Mouse (Mus musculus): ENCODE results near the gene Zfp326.
"Not testable (repeated sequence)": the region's sequence is repeated elsewhere in the genome, so short reads cannot be mapped to it uniquely, and the experiment has no call there.

Gene Zfp326

GRCm38 (mm10) chr5:105876068-105876924, at the start of gene Zfp326:
Gene Zfp326, plus strand, starts transcription at chr5:105876565.
- peak; percentile 91 to 93 for DNase-seq

GRCm38 (mm10) chr5:105826916-105827510, 49.4 kb upstream of the Zfp326 start:
- DNase-seq = no peak

GRCm38 (mm10) chr5:105828050-105828449, 48.3 kb upstream of the Zfp326 start:
- DNase-seq = no peak

- peak in 1 of 2 experiments; percentile 38 for DNase-seq
Observed at GRCm38 (mm10) chr5:105829008-105829586, 47.3 kb upstream of the Zfp326 start.

DNA sequence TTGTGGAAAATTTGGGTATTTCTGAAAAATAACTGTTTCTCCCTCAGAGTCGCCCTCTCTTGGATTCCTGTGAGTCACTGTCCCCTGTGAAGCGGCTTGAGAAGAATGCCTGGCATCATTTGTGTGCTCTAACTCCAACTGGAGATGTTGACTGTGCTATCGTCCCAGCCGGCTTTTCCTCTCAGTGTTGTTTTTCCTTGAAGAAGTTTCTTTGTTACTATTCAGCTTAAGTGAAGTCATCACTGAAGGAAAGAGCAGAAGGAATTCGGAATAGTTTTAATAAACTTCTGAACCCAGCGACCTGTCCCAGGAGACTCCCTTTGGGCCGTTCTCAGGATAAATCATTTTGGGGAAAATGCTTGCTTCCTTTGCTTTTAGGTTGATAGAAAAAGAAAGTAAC, 44.2 kb upstream of the Zfp326 start:
- no peak for DNase-seq

GRCm38 (mm10) chr5:105833923-105834322, 42.4 kb upstream of the Zfp326 start:
- DNase-seq = no peak

DNA sequence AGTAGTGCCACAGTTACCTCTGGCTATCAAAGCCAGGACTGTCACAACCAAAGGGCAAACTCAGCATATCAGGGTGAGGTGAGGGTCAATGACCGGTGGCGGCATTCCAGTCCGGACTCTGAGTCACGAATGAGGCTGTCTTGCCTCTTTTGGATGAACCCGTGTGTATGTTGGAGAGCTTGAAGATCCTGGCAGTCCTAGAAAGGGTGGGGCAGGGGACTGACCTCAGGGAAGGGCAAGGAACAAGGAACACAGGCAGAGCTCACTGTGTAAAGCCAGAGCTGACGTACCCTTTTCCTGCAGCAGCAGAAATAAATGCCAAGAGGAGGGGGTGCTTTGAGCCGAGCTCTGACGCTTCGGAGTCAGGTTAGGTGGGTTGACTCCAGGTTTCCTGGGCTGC, 40.4 kb upstream of the Zfp326 start:
- peak; percentile 56 to 72 for DNase-seq

DNA sequence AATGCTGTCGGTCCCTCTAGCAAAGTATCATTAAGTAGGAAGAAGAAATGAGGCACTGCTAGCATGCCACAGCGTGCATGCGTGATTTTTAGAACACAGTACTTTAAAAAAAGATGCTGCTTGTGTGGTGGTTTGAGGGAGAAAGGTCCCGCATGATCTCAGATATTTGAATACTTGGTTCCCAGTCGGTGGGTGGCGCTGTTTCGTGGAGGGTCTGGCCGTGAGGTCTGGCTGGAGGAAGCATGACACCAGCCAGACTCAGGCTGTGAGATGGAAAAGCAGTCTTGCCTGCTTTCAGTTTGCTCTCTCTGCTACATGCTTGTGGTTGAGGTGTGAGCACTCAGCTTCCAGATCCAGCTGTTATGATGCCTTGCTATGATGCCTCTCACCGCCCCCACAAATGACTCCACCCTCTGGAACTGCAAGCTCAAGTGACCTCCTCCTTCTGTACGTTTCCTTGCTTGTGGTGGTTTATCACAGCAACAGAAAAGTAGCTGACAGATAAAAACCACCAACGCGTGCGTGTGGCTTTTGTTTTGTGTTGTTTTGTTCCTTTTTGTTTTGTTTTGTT, 36.5 kb upstream of the Zfp326 start:
- DNase-seq = no peak

GRCm38 (mm10) chr5:105844044-105844753, 32.2 kb upstream of the Zfp326 start:
- no peak for DNase-seq

DNA sequence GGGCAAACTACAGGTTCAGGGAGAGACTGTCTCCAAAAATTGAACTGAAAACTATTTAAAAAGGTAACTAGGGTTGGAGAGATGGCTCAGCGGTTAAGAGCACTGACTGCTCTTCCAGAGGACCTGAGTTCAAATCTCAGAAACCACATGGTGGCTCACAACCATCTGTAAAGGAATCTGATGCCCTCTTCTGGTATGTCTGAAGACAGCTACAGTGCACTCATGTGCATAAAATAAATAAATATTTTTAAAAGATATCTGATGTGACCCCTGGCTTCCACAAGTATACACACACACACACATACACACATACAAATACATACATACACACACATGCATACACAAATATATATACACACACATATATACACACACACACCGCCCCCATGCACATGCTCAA, 31.3 kb upstream of the Zfp326 start:
- no peak for DNase-seq

GRCm38 (mm10) chr5:105847726-105848125, 28.6 kb upstream of the Zfp326 start:
- no peak for DNase-seq

DNA sequence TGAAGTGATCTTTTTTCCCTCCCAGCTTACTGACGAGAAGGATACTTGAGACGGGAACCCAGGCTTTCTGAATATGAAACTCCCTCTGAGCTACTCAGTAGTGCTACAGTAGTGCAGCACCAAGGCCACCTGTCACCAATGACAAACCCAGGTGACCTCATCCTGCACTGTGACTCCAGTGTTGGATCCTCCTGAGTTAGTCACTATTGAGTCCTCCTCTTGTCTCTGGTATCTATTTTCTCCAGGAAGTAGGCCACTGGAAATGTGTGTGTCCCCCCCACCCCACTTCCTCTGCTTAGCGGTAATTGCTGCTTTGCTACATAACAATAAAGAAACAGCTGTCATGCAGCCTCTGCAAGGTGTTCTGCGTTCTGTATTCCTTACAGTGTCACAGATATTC, 27.1 kb upstream of the Zfp326 start:
- DNase-seq = no peak

DNA sequence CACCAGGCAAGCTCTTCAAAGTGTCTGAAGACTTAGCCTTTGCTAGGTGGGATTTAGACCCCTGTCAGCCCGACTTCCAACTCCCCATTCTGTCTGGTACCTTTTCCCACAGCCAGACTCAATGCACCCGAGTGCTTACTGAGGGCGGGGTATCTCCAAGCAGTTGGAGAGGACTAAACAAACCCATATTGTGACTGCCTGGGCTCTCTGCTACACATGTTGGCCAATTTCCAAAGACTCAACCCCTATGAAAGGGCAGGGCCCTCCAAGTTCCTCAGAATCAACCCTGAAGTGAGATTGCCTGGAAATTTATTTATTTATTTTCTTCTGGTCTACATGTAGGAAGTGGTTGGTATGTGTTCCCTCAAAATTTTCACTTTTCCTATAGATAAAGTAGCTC, 26.7 kb upstream of the Zfp326 start:
- DNase-seq = no peak

DNA sequence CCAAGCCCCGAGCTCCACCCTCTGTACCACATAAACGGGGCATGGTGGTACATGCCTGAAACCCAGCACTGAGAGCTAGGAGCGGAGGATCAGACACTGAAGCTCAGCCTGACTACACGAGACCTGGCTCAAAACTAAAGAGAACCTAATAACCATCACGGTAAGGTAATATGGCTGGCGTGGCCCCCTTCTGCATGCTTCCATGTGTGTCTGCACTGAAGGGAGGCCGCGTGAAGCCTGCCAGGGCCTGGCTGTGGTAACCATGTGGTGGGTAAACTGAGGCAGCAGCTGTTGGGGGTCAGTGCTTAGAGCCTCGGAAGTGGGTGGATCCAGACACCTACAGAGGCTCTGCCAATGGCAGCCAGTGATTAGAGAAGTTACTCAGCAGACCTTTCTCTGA, 23.1 kb upstream of the Zfp326 start:
- DNase-seq = no peak

- DNase-seq = no peak
Observed at GRCm38 (mm10) chr5:105857486-105857885, 18.9 kb upstream of the Zfp326 start.

DNA sequence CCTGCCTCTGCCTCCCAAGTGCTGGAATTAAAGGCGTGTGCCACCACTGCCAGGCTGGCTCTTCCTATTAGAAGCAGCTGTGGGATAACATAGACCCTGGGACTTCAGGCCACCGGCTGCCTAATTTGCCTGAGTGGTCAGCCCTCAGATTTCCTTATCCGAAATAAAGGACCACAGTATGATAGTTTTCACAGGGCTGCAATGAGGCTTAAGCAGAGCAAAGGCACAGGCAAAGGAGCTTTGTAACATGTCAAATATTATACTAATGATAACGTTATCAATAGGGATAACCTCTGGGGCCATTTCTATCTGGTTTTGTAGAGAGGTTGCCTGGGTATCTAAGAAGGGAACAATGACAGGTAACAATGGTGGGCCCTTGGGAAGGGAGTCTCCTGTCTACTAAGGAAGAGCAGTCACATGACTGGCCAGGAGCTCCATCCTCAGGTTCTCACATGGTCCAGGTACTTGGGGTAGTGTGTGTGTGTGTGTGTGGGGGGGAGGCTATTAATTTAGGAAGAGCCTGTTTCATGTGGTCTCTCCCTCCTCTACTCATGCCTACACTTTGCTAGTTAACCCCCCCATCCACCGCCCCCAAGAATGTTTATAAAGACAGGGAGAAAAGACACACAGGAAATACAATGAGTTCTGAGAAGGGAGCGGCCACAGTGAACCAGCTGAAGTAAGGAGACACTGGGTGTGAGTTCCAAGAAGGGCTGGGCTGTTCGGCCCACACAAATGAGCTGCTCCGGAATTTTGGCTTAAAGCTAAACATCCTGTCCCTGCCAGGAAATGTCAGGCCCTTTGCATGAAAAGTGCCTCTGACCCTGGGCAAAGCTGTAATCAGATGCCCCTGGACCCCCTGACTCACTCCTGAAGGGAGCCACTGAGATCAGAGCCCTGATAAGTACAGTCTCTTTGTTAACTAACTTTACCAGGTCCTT, 17.3 kb upstream of the Zfp326 start:
- peak; percentile 72 to 86 for DNase-seq

DNA sequence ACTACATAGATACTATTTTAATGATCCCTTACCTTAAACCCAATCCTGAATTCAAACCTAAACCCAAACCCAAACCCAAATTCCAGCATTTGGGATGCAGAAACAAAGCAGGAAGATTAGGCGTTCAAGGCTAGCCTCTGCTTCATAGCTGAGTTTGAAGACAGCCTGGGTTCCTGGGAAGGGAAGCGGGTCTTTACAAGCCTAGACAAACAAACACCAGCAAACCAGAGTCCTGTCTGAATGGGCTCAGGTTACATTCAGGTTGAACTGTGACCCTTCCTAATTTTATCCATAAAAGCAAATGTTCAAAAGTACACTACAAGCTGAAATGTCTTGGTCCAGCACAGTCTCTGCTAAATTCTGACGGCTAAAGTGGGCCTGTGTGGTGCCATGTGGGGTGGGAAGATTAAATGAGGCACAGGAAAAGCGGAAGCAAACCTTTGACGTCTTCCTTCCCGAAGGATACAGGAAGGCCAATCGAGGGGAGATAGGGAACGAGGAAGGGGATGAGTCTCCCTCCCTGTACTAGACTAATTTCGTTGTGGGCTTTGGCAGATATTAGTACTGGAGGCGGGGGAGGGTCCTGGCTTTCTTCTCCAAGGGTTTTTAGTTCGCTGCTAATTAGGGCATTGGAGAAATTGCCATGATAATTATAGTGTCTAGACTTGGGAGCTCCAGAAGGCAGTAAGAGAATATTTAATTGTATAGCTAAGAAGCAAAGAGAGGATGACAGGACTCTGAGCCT, 16.5 kb upstream of the Zfp326 start:
- DNase-seq = no peak

- DNase-seq = no peak
Observed at GRCm38 (mm10) chr5:105860461-105860835, 15.9 kb upstream of the Zfp326 start.

DNA sequence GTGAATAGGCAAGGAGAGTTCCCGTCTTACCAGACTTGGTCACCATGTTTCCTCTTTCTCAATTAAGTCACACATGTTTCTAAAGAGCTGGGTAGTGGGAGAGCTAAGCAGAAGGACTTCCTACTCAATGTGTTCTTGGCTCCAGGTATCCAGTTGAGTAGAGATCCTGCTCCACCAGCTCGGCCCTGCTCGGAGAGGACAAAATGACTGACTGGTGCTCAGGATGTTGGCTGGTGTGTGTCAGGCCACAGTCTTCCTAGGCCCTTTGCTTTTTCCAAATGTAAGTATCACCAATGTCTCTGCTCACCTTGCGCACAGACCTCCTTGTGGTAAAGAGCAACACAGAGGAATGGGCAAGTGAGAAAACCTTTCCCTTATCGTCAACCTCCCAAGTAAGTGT, 14.7 kb upstream of the Zfp326 start:
- DNase-seq = no peak

- DNase-seq = not testable (repeated sequence)
Observed at GRCm38 (mm10) chr5:105865110-105865628, 11.2 kb upstream of the Zfp326 start.

DNA sequence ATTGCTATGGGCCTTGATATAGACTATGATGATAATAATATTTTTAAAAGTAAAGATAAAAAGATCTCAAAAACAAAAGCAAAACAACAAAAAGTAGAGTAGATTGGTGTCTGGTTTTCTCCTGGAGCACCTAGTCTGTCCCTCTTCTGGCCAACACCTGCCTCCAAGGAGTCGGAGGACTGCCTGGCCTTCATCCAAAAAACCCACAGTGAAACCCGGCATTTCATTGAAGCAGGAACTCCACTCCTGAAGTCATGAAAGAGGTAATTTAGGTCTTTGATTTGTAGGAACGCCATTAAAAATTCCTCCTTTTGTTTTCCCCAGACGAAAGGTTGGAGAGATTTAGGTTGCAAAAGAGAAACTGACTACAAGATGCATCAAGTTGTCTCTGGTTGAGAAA, 8.9 kb upstream of the Zfp326 start:
- no peak for DNase-seq
